Mouse (Mus musculus): ENCODE results near the gene Tldc2. TPM values are rescaled to one million over a fixed set of nuclear protein-coding genes. Genes with fewer than 3 reads are reported as not detected.

The Tldc2 gene
- polyA plus RNA-seq, 1 experiment from 2014 or later = not detected

- Histone ChIP-seq H3K4me1 (no peaks in the 10 kb centered on the region), H3K27me3 (no peaks in the 10 kb centered on the region), H3K4me3 (no peak overlapping the region), H3K36me3 (peaks cover 34% of the 10 kb centered on the region), H3K9ac (no peak overlapping the region), H3K9me3 (peaks cover 10% of the 10 kb centered on the region; the same call in 1 of the 2 replicates), H3K4me2 (replicated peaks) (no peak overlapping the region), H3K27ac (no peak overlapping the region)
- WGBS = 70% methylated on average over 5 of the region's 5 CpGs
- no peak for ATAC-seq (ENCODE audit: low FRiP score, low read depth)
These were observed 57.3 kb downstream of the Tldc2 start for GRCm38 (mm10) chr2:157144132-157144531.

- H3K27me3 ChIP-seq = no peaks in the 10 kb centered on the region
- H3K27ac ChIP-seq = no peak overlapping the region
- no peak for ATAC-seq (ENCODE audit: low FRiP score, low read depth)
- peaks cover 4% of the 10 kb centered on the region; the same call in 1 of the 2 replicates for H3K9me3 ChIP-seq
- no peaks in the 10 kb centered on the region for H3K4me1 ChIP-seq
- 64% methylated on average over 1 of the region's 1 CpGs for WGBS
- H3K4me3 ChIP-seq = no peak overlapping the region
- no peak overlapping the region for H3K4me2 ChIP-seq (replicated peaks)
- no peak overlapping the region for H3K9ac ChIP-seq
- H3K36me3 ChIP-seq = peaks cover 45% of the 10 kb centered on the region
These were observed 58.3 kb downstream of the Tldc2 start for GRCm38 (mm10) chr2:157145173-157145572.

Other genes with a start within 250 kb of the Tldc2 start
- 79.8 and 87.5 TPM in 2 replicates for gene Tgif2, start 247.0 kb upstream of the Tldc2 start, polyA plus RNA-seq (2015; fragmentation: Nextera tagmentation; extraction: Ambion mirVana)
- gene 4930518I15Rik, start 229.1 kb upstream of the Tldc2 start, polyA plus RNA-seq (2015; fragmentation: Nextera tagmentation; extraction: Ambion mirVana) = 13.2 and 14.9 TPM in 2 replicates
- 153 and 155 TPM in 2 replicates for gene Rab5if, start 223.9 kb upstream of the Tldc2 start, polyA plus RNA-seq (2015; fragmentation: Nextera tagmentation; extraction: Ambion mirVana)
- 0.33 and 0.36 TPM in 2 replicates for gene Sla2, start 199.9 kb upstream of the Tldc2 start, polyA plus RNA-seq (2015; fragmentation: Nextera tagmentation; extraction: Ambion mirVana)
- 44.7 and 48.6 TPM in 2 replicates for gene Ndrg3, start 95.0 kb upstream of the Tldc2 start, polyA plus RNA-seq (2015; fragmentation: Nextera tagmentation; extraction: Ambion mirVana)
- gene Dsn1, start 79.9 kb upstream of the Tldc2 start, polyA plus RNA-seq (2015; fragmentation: Nextera tagmentation; extraction: Ambion mirVana) = 42.3 TPM in 2 replicates
- 4.1 and 4.2 TPM in 2 replicates for gene Soga1, start 7.8 kb upstream of the Tldc2 start, polyA plus RNA-seq (2015; fragmentation: Nextera tagmentation; extraction: Ambion mirVana)
- gene Samhd1, start 48.2 kb downstream of the Tldc2 start, polyA plus RNA-seq (2015; fragmentation: Nextera tagmentation; extraction: Ambion mirVana) = 23.6 and 26.6 TPM in 2 replicates
- 21.2 and 21.3 TPM in 2 replicates for gene Rbl1, start 117.5 kb downstream of the Tldc2 start, polyA plus RNA-seq (2015; fragmentation: Nextera tagmentation; extraction: Ambion mirVana)
- 307 and 325 TPM in 2 replicates for gene Rpn2, start 192.0 kb downstream of the Tldc2 start, polyA plus RNA-seq (2015; fragmentation: Nextera tagmentation; extraction: Ambion mirVana)
- gene Mroh8, start 192.5 kb downstream of the Tldc2 start, polyA plus RNA-seq (2015; fragmentation: Nextera tagmentation; extraction: Ambion mirVana) = 0.83 and 0.85 TPM in 2 replicates

Measured in limb, embryonic 13.5 days (tissue).